Mouse (Mus musculus): Measurements from ENCODE around the gene Cytip. TPM values are rescaled to one million over a fixed set of nuclear protein-coding genes. Genes with fewer than 3 reads are reported as not detected.

The Cytip gene
- total and polyA plus RNA-seq, 3 experiments = not detected

DNA sequence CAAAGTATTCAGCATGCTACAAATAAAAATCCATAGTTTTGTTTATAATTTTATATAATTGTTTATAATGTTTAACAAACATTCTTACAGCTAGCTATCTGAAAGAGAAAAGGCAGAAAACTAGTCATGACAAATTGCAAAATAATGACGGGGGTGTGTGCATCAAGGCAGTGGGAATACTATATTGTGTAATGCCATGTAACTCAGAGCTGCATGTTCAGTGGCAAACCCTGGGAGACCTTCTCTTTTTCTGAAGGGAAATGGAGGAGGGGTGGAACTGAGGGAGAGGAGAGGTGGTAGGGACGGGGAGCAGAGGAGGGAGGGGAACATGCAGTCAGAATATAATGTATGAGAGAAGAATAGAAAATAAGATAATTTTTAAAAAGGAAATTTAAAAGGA, 28.6 kb downstream of the Cytip start:
- Histone ChIP-seq H3K36me3 (ENCODE audit: control insufficient read depth in 1 of 2, insufficient read depth in 2 of 2, low read length in 2 of 2) (no peaks in the 10 kb centered on the region), H3K9ac (ENCODE audit: control insufficient read depth, low read depth, low read length, poor library complexity, severe bottlenecking) (no peak overlapping the region), H3K27me3 (ENCODE audit: control insufficient read depth in 1 of 2, insufficient read depth in 2 of 2, low read length in 2 of 2) (no peaks in the 10 kb centered on the region), H3K4me1 (ENCODE audit: control insufficient read depth in 1 of 2, insufficient read depth in 2 of 2, low read length in 2 of 2) (no peaks in the 10 kb centered on the region), H3K4me3 (ENCODE audit: control insufficient read depth in 1 of 2, insufficient read depth in 1 of 2, low read depth in 2 of 2, low read length in 2 of 2) (no peak overlapping the region), H3K79me2 (ENCODE audit: control insufficient read depth, insufficient read depth, low read length, poor library complexity) (no peaks in the 10 kb centered on the region), H3K9me3 (replicated peaks; ENCODE audit: insufficient read depth, low read length) (no peaks in the 10 kb centered on the region), H3K27ac (ENCODE audit: control insufficient read depth, low read depth, low read length) (no peak overlapping the region)
- TF ChIP-seq POLR2AphosphoS2 (IDR thresholded peaks at IDR 0.05; ENCODE audit: low read length) = no peak
- no peak for TF ChIP-seq ELF1 (IDR thresholded peaks at IDR 0.05; ENCODE audit: low read depth, low read length)
- no peak for TF ChIP-seq MYB (IDR thresholded peaks at IDR 0.05; ENCODE audit: low read depth, low read length)
- no peak for TF ChIP-seq SIN3A (IDR thresholded peaks at IDR 0.05; ENCODE audit: low read length)
- TF ChIP-seq USF1 (IDR thresholded peaks at IDR 0.05; ENCODE audit: low read depth, low read length) = no peak
- no peak for TF ChIP-seq HCFC1 (IDR thresholded peaks at IDR 0.05; ENCODE audit: low read depth, low read length)
- TF ChIP-seq MAFK (IDR thresholded peaks at IDR 0.05; ENCODE audit: borderline replicate concordance, low read depth, low read length) = no peak
- no peak for TF ChIP-seq ZKSCAN1 (IDR thresholded peaks at IDR 0.05; ENCODE audit: low read depth, low read length)
- no peak for TF ChIP-seq UBTF (IDR thresholded peaks at IDR 0.05; ENCODE audit: borderline replicate concordance, insufficient read depth, low read depth, low read length)
- no peak for TF ChIP-seq EP300 (IDR thresholded peaks at IDR 0.05; ENCODE audit: low read depth in 1 of 2, low read length in 2 of 2)
- no peak for TF ChIP-seq MAX (IDR thresholded peaks at IDR 0.05; ENCODE audit: low read length)
- TF ChIP-seq KAT2A (conservative IDR thresholded peaks at IDR 0.05; ENCODE audit: low read depth, low read length) = no peak
- TF ChIP-seq USF2 (IDR thresholded peaks at IDR 0.05; ENCODE audit: borderline replicate concordance in 1 of 2, insufficient read depth in 1 of 2, low read depth in 1 of 2, low read length in 2 of 2) = no peak
- no peak for TF ChIP-seq BHLHE40 (IDR thresholded peaks at IDR 0.05; ENCODE audit: borderline replicate concordance, low read depth, low read length)
- DNase-seq (ENCODE audit: low read depth, low spot score) = no peak

DNA sequence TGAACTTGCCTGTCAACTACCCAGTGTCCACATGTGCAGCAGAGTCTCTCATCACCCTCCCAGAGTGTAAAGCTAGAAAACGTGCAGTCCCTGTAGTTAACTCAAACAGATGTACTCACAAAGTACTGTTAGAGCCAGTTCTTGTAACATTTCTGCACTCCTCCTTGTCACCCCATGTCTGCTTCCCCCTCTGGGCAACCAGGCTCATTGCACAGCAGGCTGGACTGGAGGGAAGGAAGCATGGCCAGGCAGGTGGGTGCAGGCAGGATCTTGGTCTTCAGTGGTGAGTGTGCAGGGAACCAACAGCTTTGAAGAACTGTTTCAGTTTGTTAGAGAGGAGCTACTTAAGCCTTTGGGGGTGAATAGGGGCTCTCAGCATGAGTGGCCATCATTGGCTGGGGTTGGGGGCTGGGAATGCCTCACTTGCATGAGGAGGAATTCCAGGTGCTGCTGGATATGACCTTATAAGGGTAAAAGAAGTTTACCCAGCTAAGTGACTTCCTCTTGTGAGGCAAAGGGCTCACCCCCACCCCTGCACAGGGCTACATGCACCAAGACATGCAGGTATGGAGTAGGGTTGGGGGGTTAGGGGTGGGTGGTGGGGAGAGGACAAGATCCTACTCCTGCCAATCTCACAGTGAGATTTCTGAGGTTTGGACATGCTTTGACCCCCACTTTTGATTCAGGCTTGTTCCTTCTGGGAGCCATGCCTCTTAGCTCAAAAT, 31.7 kb downstream of the Cytip start:
- no peak overlapping the region for H3K9ac ChIP-seq (ENCODE audit: control insufficient read depth, low read depth, low read length, poor library complexity, severe bottlenecking)
- no peaks in the 10 kb centered on the region for H3K27me3 ChIP-seq (ENCODE audit: control insufficient read depth in 1 of 2, insufficient read depth in 2 of 2, low read length in 2 of 2)
- H3K27ac ChIP-seq (ENCODE audit: control insufficient read depth, low read depth, low read length) = no peak overlapping the region
- no peaks in the 10 kb centered on the region for H3K79me2 ChIP-seq (ENCODE audit: control insufficient read depth, insufficient read depth, low read length, poor library complexity)
- no peak for DNase-seq (ENCODE audit: low read depth, low spot score)
- H3K36me3 ChIP-seq (ENCODE audit: control insufficient read depth in 1 of 2, insufficient read depth in 2 of 2, low read length in 2 of 2) = no peaks in the 10 kb centered on the region
- no peaks in the 10 kb centered on the region for H3K4me1 ChIP-seq (ENCODE audit: control insufficient read depth in 1 of 2, insufficient read depth in 2 of 2, low read length in 2 of 2)
- no peak overlapping the region for H3K4me3 ChIP-seq (ENCODE audit: control insufficient read depth in 1 of 2, insufficient read depth in 1 of 2, low read depth in 2 of 2, low read length in 2 of 2)
- no peak for TF ChIP-seq ZNF384 (IDR thresholded peaks at IDR 0.05; ENCODE audit: low read depth, low read length)
- TF ChIP-seq JUND (IDR thresholded peaks at IDR 0.05; ENCODE audit: low read depth, low read length) = no peak
- no peak for TF ChIP-seq NELFE (IDR thresholded peaks at IDR 0.05; ENCODE audit: low read depth, low read length)
- TF ChIP-seq MEF2A (IDR thresholded peaks at IDR 0.05; ENCODE audit: extremely low read depth, insufficient replicate concordance, low read depth, low read length, poor library complexity, severe bottlenecking) = no peak
- no peak for TF ChIP-seq KAT2A (conservative IDR thresholded peaks at IDR 0.05; ENCODE audit: low read depth, low read length)
- no peak for TF ChIP-seq POLR2AphosphoS2 (IDR thresholded peaks at IDR 0.05; ENCODE audit: low read length)
- no peak for TF ChIP-seq GATA1 (IDR thresholded peaks at IDR 0.05; ENCODE audit: low read depth, low read length)
- no peak for TF ChIP-seq SMC3 (IDR thresholded peaks at IDR 0.05; ENCODE audit: low read depth, low read length)
- no peak for TF ChIP-seq USF2 (IDR thresholded peaks at IDR 0.05; ENCODE audit: borderline replicate concordance in 1 of 2, insufficient read depth in 1 of 2, low read depth in 1 of 2, low read length in 2 of 2)
- no peak for TF ChIP-seq POLR2AphosphoS5 (IDR thresholded peaks at IDR 0.05; ENCODE audit: borderline replicate concordance, low read depth, low read length)
- TF ChIP-seq NRF1 (IDR thresholded peaks at IDR 0.05; ENCODE audit: insufficient read depth, low read depth, low read length, poor library complexity, severe bottlenecking) = no peak
- TF ChIP-seq MAX (IDR thresholded peaks at IDR 0.05; ENCODE audit: low read length) = no peak
- TF ChIP-seq HCFC1 (IDR thresholded peaks at IDR 0.05; ENCODE audit: low read depth, low read length) = no peak
- TF ChIP-seq USF1 (IDR thresholded peaks at IDR 0.05; ENCODE audit: low read depth, low read length) = no peak
- TF ChIP-seq MAZ (IDR thresholded peaks at IDR 0.05; ENCODE audit: low read depth, low read length) = no peak
- TF ChIP-seq CTCF (IDR thresholded peaks at IDR 0.05 in 2 of 3, conservative IDR thresholded peaks at IDR 0.05 in 1 of 3; ENCODE audit: control insufficient read depth in 1 of 3, insufficient read depth in 1 of 3, low read depth in 2 of 3, low read length in 3 of 3, poor library complexity in 1 of 3, severe bottlenecking in 1 of 3) = no peak
- no peak for TF ChIP-seq EP300 (IDR thresholded peaks at IDR 0.05; ENCODE audit: low read depth in 1 of 2, low read length in 2 of 2)
- TF ChIP-seq MYB (IDR thresholded peaks at IDR 0.05; ENCODE audit: low read depth, low read length) = no peak
- no peak for TF ChIP-seq GABPA (IDR thresholded peaks at IDR 0.05; ENCODE audit: low read depth, low read length)
- no peak for TF ChIP-seq ZMIZ1 (IDR thresholded peaks at IDR 0.05; ENCODE audit: low read depth, low read length)
- no peaks in the 10 kb centered on the region for H3K9me3 ChIP-seq (replicated peaks; ENCODE audit: insufficient read depth, low read length)
